ENCODE assay signal across 8 mouse cellular contexts in the genomic region with DNA sequence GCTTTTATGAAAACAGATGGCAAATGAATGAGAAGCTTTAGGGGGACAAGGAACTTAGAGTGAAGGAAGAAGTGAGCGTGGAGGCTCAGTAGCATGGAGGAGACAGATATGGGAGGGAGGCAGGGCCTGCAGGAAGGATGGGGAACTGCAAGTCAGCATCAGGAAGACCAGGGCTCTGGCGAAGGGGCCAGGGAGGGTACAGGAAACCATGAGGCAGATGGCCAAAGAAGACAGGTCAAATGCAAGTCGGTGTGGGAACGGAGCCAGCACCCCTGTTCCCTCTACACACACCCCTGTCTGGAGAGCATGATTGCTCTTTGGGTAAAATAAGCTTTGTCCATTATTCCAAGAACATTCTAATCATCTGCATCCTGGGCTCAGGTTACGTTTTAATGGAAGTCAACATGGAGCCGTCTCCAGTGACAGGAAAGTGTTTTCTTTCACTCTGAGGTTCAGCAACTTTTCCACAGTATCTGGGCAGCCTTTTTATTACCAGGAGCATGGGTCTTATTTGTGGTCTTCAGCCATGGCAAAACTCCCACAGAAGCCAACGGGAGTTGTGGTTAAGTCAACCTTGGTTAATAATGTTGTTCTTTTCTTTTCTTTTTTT.
DNase-seq lines count a peak whose midpoint lies in the region; ATAC-seq and TF ChIP-seq lines count a peak whose summit lies in the region.

No protein-coding gene starts in this region.

- no peak overlapping the region for H3K4me3 ChIP-seq in MEL (ENCODE audit: control insufficient read depth in 1 of 2, insufficient read depth in 1 of 2, low read depth in 2 of 2, low read length in 2 of 2)
- no peak overlapping the region for H3K4me3 ChIP-seq in liver, embryonic 11.5 days (ENCODE audit: low read depth, low read length)
- H3K4me3 ChIP-seq in forebrain, postnatal 0 days (ENCODE audit: low read depth, low read length): no peak overlapping the region

- H3K79me2 ChIP-seq in MEL (ENCODE audit: control insufficient read depth, insufficient read depth, low read length, poor library complexity): no peaks in the 10 kb centered on the region

- no peak for TF ChIP-seq POLR2A in MEL (IDR thresholded peaks at IDR 0.05; ENCODE audit: control insufficient read depth in 1 of 2, insufficient read depth in 1 of 2, low read depth in 1 of 2, low read length in 2 of 2, poor library complexity in 1 of 2)

- ATAC-seq in hematopoietic stem cell, adult 5-6 weeks (replicated peaks in 1 of 2; ENCODE audit: insufficient read depth in 1 of 2, low FRiP score in 2 of 2, low TSS enrichment in 1 of 2, low read depth in 1 of 2, poor library complexity in 2 of 2, severe bottlenecking in 2 of 2): peak; percentile 99 to 100
- peak; percentile 36; the same call in 1 of the 2 replicates for ATAC-seq in liver, embryonic 11.5 days (replicated peaks; ENCODE audit: low FRiP score)
- no peak for ATAC-seq in forebrain, postnatal 0 days

- intact Hi-C loops in gastrocnemius, postnatal 36 days (cut with DNase I): no loop called here

- TF ChIP-seq EP300 in MEL (IDR thresholded peaks at IDR 0.05; ENCODE audit: low read depth in 1 of 2, low read length in 2 of 2): no peak

- peak; percentile 47 to 64 for DNase-seq in adrenal gland, adult (ENCODE audit: inconsistent age in 2 of 2, low spot score in 1 of 2)
- DNase-seq in adrenal gland, postnatal 4 days (ENCODE audit: low spot score in 2 of 2): no peak
- peak; percentile 46 for DNase-seq in MEL (ENCODE audit: low read depth, low spot score)
- DNase-seq in liver, embryonic 11.5 days (ENCODE audit: low spot score): no peak
- no peak for DNase-seq in urinary bladder, postnatal 4 days (ENCODE audit: low spot score in 2 of 2)
- DNase-seq in gastrocnemius, postnatal 36 days: no peak
- no peak for DNase-seq in forebrain, postnatal 0 days

- H3K4me2 ChIP-seq in liver, embryonic 11.5 days: no peak overlapping the region
- no peak overlapping the region for H3K4me2 ChIP-seq in forebrain, postnatal 0 days (ENCODE audit: low read depth)

- no peak for TF ChIP-seq RAD21 in MEL (IDR thresholded peaks at IDR 0.05; ENCODE audit: low read depth, low read length)

- H3K9me3 ChIP-seq in MEL (replicated peaks; ENCODE audit: insufficient read depth, low read length): no peaks in the 10 kb centered on the region
- no peaks in the 10 kb centered on the region for H3K9me3 ChIP-seq in liver, embryonic 11.5 days (ENCODE audit: control insufficient read depth, low read length)
- H3K9me3 ChIP-seq in forebrain, postnatal 0 days (ENCODE audit: low read length): no peaks in the 10 kb centered on the region

- WGBS in liver, embryonic 11.5 days: 45% methylated on average over 7 of the region's 7 CpGs
- WGBS in forebrain, postnatal 0 days: 77% methylated on average over 7 of the region's 7 CpGs

- no peak overlapping the region for H3K9ac ChIP-seq in MEL (ENCODE audit: control insufficient read depth, low read depth, low read length, poor library complexity, severe bottlenecking)
- H3K9ac ChIP-seq in liver, embryonic 11.5 days (ENCODE audit: low read depth, low read length): no peak overlapping the region
- H3K9ac ChIP-seq in forebrain, postnatal 0 days: no peak overlapping the region

- peaks cover 0 to 3% of the 10 kb centered on the region in 2 experiments; a peak in 1 of 4 replicates for H3K4me1 ChIP-seq in MEL (ENCODE audit: control insufficient read depth in 1 of 2, insufficient read depth in 2 of 2, low read length in 2 of 2)
- no peaks in the 10 kb centered on the region for H3K4me1 ChIP-seq in liver, embryonic 11.5 days (replicated peaks; ENCODE audit: control insufficient read depth, insufficient read depth, low read length)
- no peaks in the 10 kb centered on the region for H3K4me1 ChIP-seq in forebrain, postnatal 0 days (ENCODE audit: insufficient read depth)

- no peaks in the 10 kb centered on the region for H3K36me3 ChIP-seq in MEL (ENCODE audit: control insufficient read depth in 1 of 2, insufficient read depth in 2 of 2, low read length in 2 of 2)
- no peaks in the 10 kb centered on the region for H3K36me3 ChIP-seq in liver, embryonic 11.5 days (ENCODE audit: control insufficient read depth, insufficient read depth, low read length)
- no peaks in the 10 kb centered on the region for H3K36me3 ChIP-seq in forebrain, postnatal 0 days (ENCODE audit: insufficient read depth)

- H3K27ac ChIP-seq in MEL (ENCODE audit: control insufficient read depth, low read depth, low read length): no peak overlapping the region
- no peak overlapping the region for H3K27ac ChIP-seq in liver, embryonic 11.5 days (ENCODE audit: low read depth, low read length)
- no peak overlapping the region for H3K27ac ChIP-seq in forebrain, postnatal 0 days (ENCODE audit: low read depth, low read length)

- TF ChIP-seq CTCF in MEL (IDR thresholded peaks at IDR 0.05 in 2 of 3, conservative IDR thresholded peaks at IDR 0.05 in 1 of 3; ENCODE audit: control insufficient read depth in 1 of 3, insufficient read depth in 1 of 3, low read depth in 2 of 3, low read length in 3 of 3, poor library complexity in 1 of 3, severe bottlenecking in 1 of 3): no peak
- no peak for TF ChIP-seq CTCF in forebrain, postnatal 0 days (IDR thresholded peaks at IDR 0.05; ENCODE audit: low read depth)

- no peaks in the 10 kb centered on the region for H3K27me3 ChIP-seq in MEL (ENCODE audit: control insufficient read depth in 1 of 2, insufficient read depth in 2 of 2, low read length in 2 of 2)
- H3K27me3 ChIP-seq in liver, embryonic 11.5 days (replicated peaks; ENCODE audit: control insufficient read depth, insufficient read depth, low read length): no peaks in the 10 kb centered on the region
- H3K27me3 ChIP-seq in forebrain, postnatal 0 days (ENCODE audit: insufficient read depth, low read length): no peaks in the 10 kb centered on the region

TF ChIP-seq in MEL, 35 proteins besides CTCF, POLR2A, EP300 and RAD21:
- TF ChIP-seq ZMIZ1 (IDR thresholded peaks at IDR 0.05; ENCODE audit: low read depth, low read length) (no peak), RCOR1 (IDR thresholded peaks at IDR 0.05; ENCODE audit: low read depth, low read length) (no peak), POLR2AphosphoS2 (IDR thresholded peaks at IDR 0.05; ENCODE audit: low read length) (no peak), MXI1 (IDR thresholded peaks at IDR 0.05; ENCODE audit: low read depth, low read length) (no peak), MAZ (IDR thresholded peaks at IDR 0.05; ENCODE audit: low read depth, low read length) (no peak), MEF2A (IDR thresholded peaks at IDR 0.05; ENCODE audit: extremely low read depth, insufficient replicate concordance, low read depth, low read length, poor library complexity, severe bottlenecking) (no peak), CHD1 (IDR thresholded peaks at IDR 0.05; ENCODE audit: low read depth, low read length) (no peak), JUND (IDR thresholded peaks at IDR 0.05; ENCODE audit: low read depth, low read length) (no peak), ETS1 (IDR thresholded peaks at IDR 0.05; ENCODE audit: low read depth, low read length) (no peak), ZKSCAN1 (IDR thresholded peaks at IDR 0.05; ENCODE audit: low read depth, low read length) (no peak)

Comparison
In these comparisons a context has a peak if more than half of its experiments do, and no peak if none do; other contexts are left out.
1. DNase-seq: peak in adrenal gland, adult (2 of 2) and MEL (single experiment); none in adrenal gland, postnatal 4 days (0 of 2), liver, embryonic 11.5 days (single experiment), urinary bladder, postnatal 4 days (0 of 2), gastrocnemius, postnatal 36 days (0 of 2) and forebrain, postnatal 0 days (single experiment).